Mouse (Mus musculus) brain, embryonic 14.5 days (tissue): Measurements from ENCODE around the gene Ucp2. TPM values are rescaled to one million over a fixed set of nuclear protein-coding genes. Genes with fewer than 3 reads are reported as not detected.
A peak's percentile ranks its signal among the peaks of the same experiment; 100 is the strongest.

Experiments used
- DNase-seq: peaks from one replicate; pipeline ENCODE4 v3.0.0-alpha.2; 2011; ENCODE audit warnings: low read depth
- CTCF ChIP-seq: fragments of 200-500 bp; IDR thresholded peaks from 2 replicates; pipeline ENCODE4 v1.5.1; 2012; ENCODE audit warnings: inconsistent platforms, mild to moderate bottlenecking, moderate library complexity, borderline replicate concordance; ENCODE audit not compliant: insufficient read depth, insufficient read length; ENCODE audit errors: extremely low read depth
- POLR2A ChIP-seq: fragments of 200-500 bp; IDR thresholded peaks from 2 replicates; pipeline ENCODE4 v1.6.1; 2012; ENCODE audit warnings: mild to moderate bottlenecking, inconsistent platforms, borderline replicate concordance; ENCODE audit not compliant: poor library complexity, insufficient read depth, insufficient read length, severe bottlenecking; ENCODE audit errors: extremely low read depth
- polyA plus RNA-seq: library from polyadenylated mRNA; depleted of rRNA; stranded (reverse); fragments of >200 nt; gene quantifications from 2 replicates; pipeline ENCODE4 v1.2.3, GENCODE M21; 2012

The Ucp2 gene
- polyA plus RNA-seq, 1 experiment = 53.9 TPM

- no peak for DNase-seq
- no peak for TF ChIP-seq POLR2A
- TF ChIP-seq CTCF = no peak
These were observed 5.8 kb upstream of the Ucp2 start for GRCm38 (mm10) chr7:100487301-100487700.

GRCm38 (mm10) chr7:100488474-100489048 is 4.6 kb upstream of the Ucp2 start:
- DNase-seq = peak; percentile 84
- TF ChIP-seq CTCF (no peak), POLR2A (no peak)

GRCm38 (mm10) chr7:100492391-100493116 is 583 bp upstream of the Ucp2 start:
- no peak for DNase-seq
- TF ChIP-seq CTCF (no peak), POLR2A (no peak)

GRCm38 (mm10) chr7:100493484-100494414 is 612 bp downstream of the Ucp2 start:
- peak; percentile 72 for DNase-seq
- TF ChIP-seq POLR2A (no peak), CTCF (no peak)

- DNase-seq = no peak
- no peak for TF ChIP-seq CTCF
- no peak for TF ChIP-seq POLR2A
These were observed 1.3 kb downstream of the Ucp2 start for GRCm38 (mm10) chr7:100494415-100494831.

GRCm38 (mm10) chr7:100495042-100495441 is 1.9 kb downstream of the Ucp2 start:
- TF ChIP-seq POLR2A = no peak
- TF ChIP-seq CTCF = no peak
- DNase-seq = no peak

GRCm38 (mm10) chr7:100495581-100496251 is 2.6 kb downstream of the Ucp2 start:
- DNase-seq = peak; percentile 90

GRCm38 (mm10) chr7:100496371-100496770 is 3.2 kb downstream of the Ucp2 start:
- TF ChIP-seq POLR2A = no peak
- no peak for TF ChIP-seq CTCF

More at GRCm38 (mm10) chr7:100495581-100496251, 2.6 kb downstream of the Ucp2 start:
- TF ChIP-seq CTCF (no peak), POLR2A (no peak)

GRCm38 (mm10) chr7:100496791-100497190 is 3.7 kb downstream of the Ucp2 start:
- TF ChIP-seq POLR2A (no peak), CTCF (no peak)
- DNase-seq = no peak

More at GRCm38 (mm10) chr7:100496371-100496770, 3.2 kb downstream of the Ucp2 start:
- DNase-seq = no peak

GRCm38 (mm10) chr7:100497402-100497801 is 4.3 kb downstream of the Ucp2 start:
- TF ChIP-seq CTCF (no peak), POLR2A (no peak)
- DNase-seq = no peak
